Mouse (Mus musculus): ENCODE data around the gene Slc16a7.

DNA sequence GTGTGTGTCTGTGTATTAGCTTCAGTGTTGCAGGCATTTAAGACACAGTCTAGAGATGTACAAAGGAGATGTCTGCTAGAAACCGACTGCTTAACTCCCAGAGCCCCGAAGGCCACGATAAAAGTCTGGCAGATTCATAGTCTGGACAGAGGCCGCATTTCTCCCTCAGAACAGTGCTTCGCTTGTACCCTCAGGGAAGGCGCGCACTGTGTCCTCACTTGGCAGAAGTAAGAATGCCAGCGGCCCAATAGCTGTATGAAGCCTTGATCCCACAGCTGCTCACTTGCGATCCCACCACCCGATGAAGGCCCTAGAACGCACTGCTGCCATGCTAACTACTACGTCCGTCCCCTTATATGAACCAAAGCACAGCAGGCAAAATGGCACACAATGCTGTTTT is 16.6 kb downstream of the Slc16a7 start:
- TF ChIP-seq POLR2A (IDR thresholded peaks at IDR 0.05; ENCODE audit: extremely low read depth, insufficient read depth, low read length) (no peak), CTCF (IDR thresholded peaks at IDR 0.05; ENCODE audit: low read depth, low read length) (no peak)
